Mouse (Mus musculus) G1E-ER4 (cell line): ENCODE data around the gene S100a2. TPM values are rescaled to one million over a fixed set of nuclear protein-coding genes. Genes with fewer than 3 reads are reported as not detected.

Experiments
- GATA1 ChIP-seq: IDR thresholded peaks from one replicate; pipeline ENCODE4 v1.8.0; 2012; ENCODE audit warnings: low read length, inconsistent platforms
- polyA plus RNA-seq: library from polyadenylated mRNA; stranded (reverse); fragments of >175 nt; gene quantifications from 2 replicates; pipeline ENCODE4 v1.2.3, GENCODE M21; 2012

Gene S100a2
- polyA plus RNA-seq, 1 experiment: not detected

- no peak for TF ChIP-seq GATA1
These were observed 37.3 kb downstream of the S100a2 start for GRCm38 (mm10) chr3:90627366-90627765.

GRCm38 (mm10) chr3:90627807-90628206, 37.8 kb downstream of the S100a2 start:
- no peak for TF ChIP-seq GATA1

GRCm38 (mm10) chr3:90629298-90629697, 39.3 kb downstream of the S100a2 start:
- TF ChIP-seq GATA1: no peak

- no peak for TF ChIP-seq GATA1
These were observed 41.9 kb downstream of the S100a2 start for GRCm38 (mm10) chr3:90631984-90632383.

GRCm38 (mm10) chr3:90638511-90639275, 48.6 kb downstream of the S100a2 start:
- TF ChIP-seq GATA1: no peak

GRCm38 (mm10) chr3:90639511-90640154, 49.6 kb downstream of the S100a2 start:
- TF ChIP-seq GATA1: no peak

GRCm38 (mm10) chr3:90640981-90641380, 50.9 kb downstream of the S100a2 start:
- no peak for TF ChIP-seq GATA1

Other genes starting within 250 kb of the S100a2 start
- gene Slc27a3, start 200.3 kb upstream of the S100a2 start, polyA plus RNA-seq: 2.0 and 3.4 TPM in 2 replicates
- gene Ints3, start 156.6 kb upstream of the S100a2 start, polyA plus RNA-seq: 36.0 and 41.9 TPM in 2 replicates
- 0.15 and 0.50 TPM in 2 replicates for gene Npr1, start 124.4 kb upstream of the S100a2 start, polyA plus RNA-seq
- gene Ilf2, start 114.1 kb upstream of the S100a2 start, polyA plus RNA-seq: 20.2 and 32.3 TPM in 2 replicates
- gene Snapin, start 99.2 kb upstream of the S100a2 start, polyA plus RNA-seq: 3.2 and 3.8 TPM in 2 replicates
- gene Chtop, start 80.7 kb upstream of the S100a2 start, polyA plus RNA-seq: 97.1 and 144 TPM in 2 replicates
- gene S100a1, start 75.9 kb upstream of the S100a2 start, polyA plus RNA-seq: 1.1 and 3.2 TPM in 2 replicates
- gene S100a13, start 75.8 kb upstream of the S100a2 start, polyA plus RNA-seq: 3.5 and 3.8 TPM in 2 replicates
- not detected in 2 replicates for gene S100a14, start 63.4 kb upstream of the S100a2 start, polyA plus RNA-seq
- not detected in 2 replicates for gene S100a16, start 53.0 kb upstream of the S100a2 start, polyA plus RNA-seq
- gene S100a3, start 29.7 kb upstream of the S100a2 start, polyA plus RNA-seq: not detected in 2 replicates
- not detected in 2 replicates for gene Gm42674, start 11.7 kb downstream of the S100a2 start, polyA plus RNA-seq
- gene S100a4, start 13.5 kb downstream of the S100a2 start, polyA plus RNA-seq: not detected in 2 replicates
- not detected in 2 replicates for gene S100a5, start 18.3 kb downstream of the S100a2 start, polyA plus RNA-seq
- not detected in 2 replicates for gene S100a6, start 22.6 kb downstream of the S100a2 start, polyA plus RNA-seq
- gene S100a7a, start 63.8 kb downstream of the S100a2 start, polyA plus RNA-seq: not detected in 2 replicates
- not detected in 2 replicates for gene S100a8, start 78.7 kb downstream of the S100a2 start, polyA plus RNA-seq
- not detected in 2 replicates for gene S100a9, start 105.5 kb downstream of the S100a2 start, polyA plus RNA-seq
- not detected in 2 replicates for gene Pglyrp4, start 136.7 kb downstream of the S100a2 start, polyA plus RNA-seq
- gene Gm5849, start 187.6 kb downstream of the S100a2 start, polyA plus RNA-seq: not detected in 2 replicates